Mouse (Mus musculus): Measurements from ENCODE around the gene Vmn1r149.
"Not testable (repeated sequence)": the region's sequence is repeated elsewhere in the genome, so short reads cannot be mapped to it uniquely, and the experiment has no call there.

Gene Vmn1r149

GRCm38 (mm10) chr7:22438129-22438528 is at the start of gene Vmn1r149:
TSS of gene Vmn1r149 (minus strand) at chr7:22438229.
- in situ Hi-C loops (cut with MboI, MseI): not testable (repeated sequence)

GRCm38 (mm10) chr7:22463975-22464374 is 25.9 kb upstream of the Vmn1r149 start, which contains the start of gene Gm10665:
TSS of gene Gm10665 (minus strand) at chr7:22464075.
- in situ Hi-C loops (cut with MboI, MseI): not testable (repeated sequence)

DNA sequence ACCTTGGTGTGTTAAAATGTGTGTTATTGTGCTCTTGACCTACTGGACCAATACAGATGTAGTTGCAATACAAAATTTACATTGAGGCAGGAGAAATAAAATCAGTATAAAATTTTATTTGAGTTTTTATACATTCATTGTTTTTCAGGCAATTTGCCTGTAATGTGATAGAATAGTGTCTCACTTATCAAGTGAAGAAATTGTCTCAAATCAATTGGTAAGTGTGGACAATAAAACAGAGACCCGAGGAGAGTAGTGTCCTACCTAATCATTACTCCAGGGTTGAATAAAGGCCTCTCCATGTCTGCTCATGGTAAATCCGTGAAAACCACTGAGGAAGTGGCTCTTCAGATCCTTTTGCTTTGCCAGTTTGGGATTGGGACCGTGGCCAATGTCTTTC is 24.7 kb downstream of the Vmn1r149 start, which contains the start of gene Vmn1r148:
Gene Vmn1r148 (plus strand): TSS at position 301 of the 400 bp plus-strand sequence.
- in situ Hi-C loops (cut with MboI, MseI): loop anchor here (10.0 kb wide), 1 partner anchor 352 kb away; the partner anchor contains the start of gene Vmn1r157
